Mouse (Mus musculus): ENCODE results near the gene Htt. TPM values are rescaled to one million over a fixed set of nuclear protein-coding genes. Genes with fewer than 3 reads are reported as not detected.

Gene Htt
- polyA plus RNA-seq, 1 experiment, result 12.6 TPM

- 27% methylated on average over 3 of the region's 3 CpGs for WGBS
- TF ChIP-seq POLR2A (IDR thresholded peaks at IDR 0.05; ENCODE audit: borderline replicate concordance, control insufficient read depth, low read depth, low read length), result no peak
- no peak for TF ChIP-seq CTCF (IDR thresholded peaks at IDR 0.05; ENCODE audit: control insufficient read depth, insufficient read depth, low read length)
- H3K27ac ChIP-seq (ENCODE audit: control insufficient read depth, insufficient read depth, low read depth, low read length, poor library complexity), result no peak overlapping the region
- no peak overlapping the region for H3K4me3 ChIP-seq (replicated peaks; ENCODE audit: control insufficient read depth, low read depth, low read length)
- H3K4me1 ChIP-seq (ENCODE audit: control insufficient read depth, insufficient read depth, low read length), result no peaks in the 10 kb centered on the region; the same call in 1 of the 2 replicates
These were observed 181.9 kb downstream of the Htt start for GRCm38 (mm10) chr5:34943428-34943827.

- WGBS, result under 1% methylated on average over 84 of the region's 84 CpGs
- peaks cover 1% of the 10 kb centered on the region; the same call in 1 of the 2 replicates for H3K4me1 ChIP-seq (ENCODE audit: control insufficient read depth, insufficient read depth, low read length)
- no peak for TF ChIP-seq CTCF (IDR thresholded peaks at IDR 0.05; ENCODE audit: control insufficient read depth, insufficient read depth, low read length)
- TF ChIP-seq POLR2A (IDR thresholded peaks at IDR 0.05; ENCODE audit: borderline replicate concordance, control insufficient read depth, low read depth, low read length), result peak; percentile 52; the same call in 1 of the 2 replicates
- H3K4me3 ChIP-seq (replicated peaks; ENCODE audit: control insufficient read depth, low read depth, low read length), result peak within 1 kb of the TSS; percentile 86
- peak within 1 kb of the TSS; percentile 65 for H3K27ac ChIP-seq (ENCODE audit: control insufficient read depth, insufficient read depth, low read depth, low read length, poor library complexity)
These were observed 187.6 kb downstream of the Htt start, which contains the start of gene Rgs12 for GRCm38 (mm10) chr5:34948861-34949760. TSS of gene Rgs12 (plus strand) at chr5:34949445.

GRCm38 (mm10) chr5:34949769-34950211, 188.2 kb downstream of the Htt start:
- Histone ChIP-seq H3K4me3 (replicated peaks; ENCODE audit: control insufficient read depth, low read depth, low read length) (peak overlapping the region; percentile 86), H3K4me1 (ENCODE audit: control insufficient read depth, insufficient read depth, low read length) (peaks cover 1% of the 10 kb centered on the region; the same call in 1 of the 2 replicates), H3K27ac (ENCODE audit: control insufficient read depth, insufficient read depth, low read depth, low read length, poor library complexity) (peak overlapping the region; percentile 65)
- TF ChIP-seq CTCF (IDR thresholded peaks at IDR 0.05; ENCODE audit: control insufficient read depth, insufficient read depth, low read length), result no peak
- TF ChIP-seq POLR2A (IDR thresholded peaks at IDR 0.05; ENCODE audit: borderline replicate concordance, control insufficient read depth, low read depth, low read length), result no peak
- WGBS, result 5% methylated on average over 12 of the region's 12 CpGs

GRCm38 (mm10) chr5:34950486-34951160, 189.1 kb downstream of the Htt start:
- peaks cover 1% of the 10 kb centered on the region; the same call in 1 of the 2 replicates for H3K4me1 ChIP-seq (ENCODE audit: control insufficient read depth, insufficient read depth, low read length)
- TF ChIP-seq CTCF (IDR thresholded peaks at IDR 0.05; ENCODE audit: control insufficient read depth, insufficient read depth, low read length), result no peak
- no peak for TF ChIP-seq POLR2A (IDR thresholded peaks at IDR 0.05; ENCODE audit: borderline replicate concordance, control insufficient read depth, low read depth, low read length)
- H3K27ac ChIP-seq (ENCODE audit: control insufficient read depth, insufficient read depth, low read depth, low read length, poor library complexity), result no peak overlapping the region
- 80% methylated on average over 6 of the region's 6 CpGs for WGBS
- H3K4me3 ChIP-seq (replicated peaks; ENCODE audit: control insufficient read depth, low read depth, low read length), result peak overlapping the region; percentile 24

- Histone ChIP-seq H3K4me3 (replicated peaks; ENCODE audit: control insufficient read depth, low read depth, low read length) (no peak overlapping the region), H3K4me1 (ENCODE audit: control insufficient read depth, insufficient read depth, low read length) (peaks cover 3% of the 10 kb centered on the region; the same call in 1 of the 2 replicates), H3K27ac (ENCODE audit: control insufficient read depth, insufficient read depth, low read depth, low read length, poor library complexity) (no peak overlapping the region)
- TF ChIP-seq CTCF (IDR thresholded peaks at IDR 0.05; ENCODE audit: control insufficient read depth, insufficient read depth, low read length) (no peak), POLR2A (IDR thresholded peaks at IDR 0.05; ENCODE audit: borderline replicate concordance, control insufficient read depth, low read depth, low read length) (no peak)
- WGBS, result 89% methylated on average over 8 of the region's 8 CpGs
These were observed 189.8 kb downstream of the Htt start for GRCm38 (mm10) chr5:34951161-34951834.

GRCm38 (mm10) chr5:34954508-34954907, 193.0 kb downstream of the Htt start:
- Histone ChIP-seq H3K4me3 (replicated peaks; ENCODE audit: control insufficient read depth, low read depth, low read length) (no peak overlapping the region), H3K27ac (ENCODE audit: control insufficient read depth, insufficient read depth, low read depth, low read length, poor library complexity) (no peak overlapping the region), H3K4me1 (ENCODE audit: control insufficient read depth, insufficient read depth, low read length) (peaks cover 1% of the 10 kb centered on the region; the same call in 1 of the 2 replicates)
- 70% methylated on average over 6 of the region's 6 CpGs for WGBS
- TF ChIP-seq CTCF (IDR thresholded peaks at IDR 0.05; ENCODE audit: control insufficient read depth, insufficient read depth, low read length) (no peak), POLR2A (IDR thresholded peaks at IDR 0.05; ENCODE audit: borderline replicate concordance, control insufficient read depth, low read depth, low read length) (no peak)

GRCm38 (mm10) chr5:34955630-34956029, 194.1 kb downstream of the Htt start:
- Histone ChIP-seq H3K4me1 (ENCODE audit: control insufficient read depth, insufficient read depth, low read length) (peaks cover 1% of the 10 kb centered on the region; the same call in 1 of the 2 replicates), H3K4me3 (replicated peaks; ENCODE audit: control insufficient read depth, low read depth, low read length) (no peak overlapping the region), H3K27ac (ENCODE audit: control insufficient read depth, insufficient read depth, low read depth, low read length, poor library complexity) (no peak overlapping the region)
- 20% methylated on average over 5 of the region's 5 CpGs for WGBS
- TF ChIP-seq POLR2A (IDR thresholded peaks at IDR 0.05; ENCODE audit: borderline replicate concordance, control insufficient read depth, low read depth, low read length) (no peak), CTCF (IDR thresholded peaks at IDR 0.05; ENCODE audit: control insufficient read depth, insufficient read depth, low read length) (no peak)
